Mouse (Mus musculus): ENCODE data around the gene Lmod2. TPM values are rescaled to one million over a fixed set of nuclear protein-coding genes. Genes with fewer than 3 reads are reported as not detected.

Lmod2 gene
- total RNA-seq (2014; rRNA removed) = not detected in 2 replicates
- not detected in 2 replicates for polyA plus RNA-seq (2015; fragmentation: Nextera tagmentation; extraction: Ambion mirVana)

- ATAC-seq = no peak
- TF ChIP-seq CTCF (IDR thresholded peaks at IDR 0.05; ENCODE audit: low read depth) = no peak
- Histone ChIP-seq H3K4me2 (ENCODE audit: low read depth, low read length) (no peak within 1 kb of the TSS), H3K4me1 (ENCODE audit: insufficient read depth, low read length) (no peaks in the 10 kb centered on the region), H3K27me3 (ENCODE audit: insufficient read depth, low read length) (no peaks in the 10 kb centered on the region), H3K4me3 (ENCODE audit: low read length) (no peak within 1 kb of the TSS), H3K27ac (no peak within 1 kb of the TSS), H3K36me3 (ENCODE audit: insufficient read depth, low read length) (no peaks in the 10 kb centered on the region), H3K9me3 (ENCODE audit: low read length) (no peaks in the 10 kb centered on the region), H3K9ac (replicated peaks; ENCODE audit: low read length) (no peak within 1 kb of the TSS)
- no peak for DNase-seq (ENCODE audit: low spot score)
- WGBS = 57% methylated on average over 10 of the region's 10 CpGs
These were observed at the start of gene Lmod2 for GRCm38 (mm10) chr6:24597500-24597899. TSS of gene Lmod2 (plus strand) at chr6:24597762.

- H3K9me3 ChIP-seq (ENCODE audit: low read length) = no peaks in the 10 kb centered on the region
- H3K4me2 ChIP-seq (ENCODE audit: low read depth, low read length) = no peak overlapping the region
- no peaks in the 10 kb centered on the region for H3K27me3 ChIP-seq (ENCODE audit: insufficient read depth, low read length)
- no peak overlapping the region for H3K27ac ChIP-seq
- H3K9ac ChIP-seq (replicated peaks; ENCODE audit: low read length) = no peak overlapping the region
- TF ChIP-seq CTCF (IDR thresholded peaks at IDR 0.05; ENCODE audit: low read depth) = no peak
- 88% methylated on average over 2 of the region's 2 CpGs for WGBS
- no peaks in the 10 kb centered on the region for H3K4me1 ChIP-seq (ENCODE audit: insufficient read depth, low read length)
- no peaks in the 10 kb centered on the region for H3K36me3 ChIP-seq (ENCODE audit: insufficient read depth, low read length)
- ATAC-seq = no peak
- H3K4me3 ChIP-seq (ENCODE audit: low read length) = no peak overlapping the region
- no peak for DNase-seq (ENCODE audit: low spot score)
These were observed 47.8 kb upstream of the Lmod2 start for GRCm38 (mm10) chr6:24549801-24550200.

- H3K9me3 ChIP-seq (ENCODE audit: low read length) = no peaks in the 10 kb centered on the region
- H3K27me3 ChIP-seq (ENCODE audit: insufficient read depth, low read length) = no peaks in the 10 kb centered on the region
- H3K4me3 ChIP-seq (ENCODE audit: low read length) = no peak overlapping the region
- no peak overlapping the region for H3K9ac ChIP-seq (replicated peaks; ENCODE audit: low read length)
- no peaks in the 10 kb centered on the region for H3K4me1 ChIP-seq (ENCODE audit: insufficient read depth, low read length)
- 78% methylated on average over 7 of the region's 7 CpGs for WGBS
- DNase-seq (ENCODE audit: low spot score) (no peak), ATAC-seq (no peak)
- TF ChIP-seq CTCF (IDR thresholded peaks at IDR 0.05; ENCODE audit: low read depth) = no peak
- no peak overlapping the region for H3K27ac ChIP-seq
- H3K36me3 ChIP-seq (ENCODE audit: insufficient read depth, low read length) = no peaks in the 10 kb centered on the region
- no peak overlapping the region for H3K4me2 ChIP-seq (ENCODE audit: low read depth, low read length)
These were observed 45.5 kb upstream of the Lmod2 start for GRCm38 (mm10) chr6:24552046-24552445.

- ATAC-seq = no peak
- WGBS = 73% methylated on average over 11 of the region's 11 CpGs
- no peak overlapping the region for H3K4me3 ChIP-seq (ENCODE audit: low read length)
- no peaks in the 10 kb centered on the region for H3K4me1 ChIP-seq (ENCODE audit: insufficient read depth, low read length)
- no peak for DNase-seq (ENCODE audit: low spot score)
- no peak overlapping the region for H3K9ac ChIP-seq (replicated peaks; ENCODE audit: low read length)
- no peaks in the 10 kb centered on the region for H3K27me3 ChIP-seq (ENCODE audit: insufficient read depth, low read length)
- no peaks in the 10 kb centered on the region for H3K9me3 ChIP-seq (ENCODE audit: low read length)
- no peak overlapping the region for H3K4me2 ChIP-seq (ENCODE audit: low read depth, low read length)
- TF ChIP-seq CTCF (IDR thresholded peaks at IDR 0.05; ENCODE audit: low read depth) = no peak
- H3K27ac ChIP-seq = no peak overlapping the region
- no peaks in the 10 kb centered on the region for H3K36me3 ChIP-seq (ENCODE audit: insufficient read depth, low read length)
These were observed 43.0 kb upstream of the Lmod2 start for GRCm38 (mm10) chr6:24554427-24555086.

- H3K4me3 ChIP-seq (ENCODE audit: low read length) = no peak overlapping the region
- DNase-seq (ENCODE audit: low spot score) (no peak), ATAC-seq (no peak)
- H3K4me1 ChIP-seq (ENCODE audit: insufficient read depth, low read length) = no peaks in the 10 kb centered on the region
- no peak overlapping the region for H3K9ac ChIP-seq (replicated peaks; ENCODE audit: low read length)
- no peak for TF ChIP-seq CTCF (IDR thresholded peaks at IDR 0.05; ENCODE audit: low read depth)
- no peaks in the 10 kb centered on the region for H3K36me3 ChIP-seq (ENCODE audit: insufficient read depth, low read length)
- H3K27me3 ChIP-seq (ENCODE audit: insufficient read depth, low read length) = no peaks in the 10 kb centered on the region
- H3K4me2 ChIP-seq (ENCODE audit: low read depth, low read length) = no peak overlapping the region
- no peak overlapping the region for H3K27ac ChIP-seq
- H3K9me3 ChIP-seq (ENCODE audit: low read length) = no peaks in the 10 kb centered on the region
- 90% methylated on average over 2 of the region's 2 CpGs for WGBS
These were observed 42.1 kb upstream of the Lmod2 start for GRCm38 (mm10) chr6:24555488-24555887.

- H3K36me3 ChIP-seq (ENCODE audit: insufficient read depth, low read length) = no peaks in the 10 kb centered on the region
- no peaks in the 10 kb centered on the region for H3K9me3 ChIP-seq (ENCODE audit: low read length)
- H3K27me3 ChIP-seq (ENCODE audit: insufficient read depth, low read length) = no peaks in the 10 kb centered on the region
- no peak for TF ChIP-seq CTCF (IDR thresholded peaks at IDR 0.05; ENCODE audit: low read depth)
- no peak overlapping the region for H3K4me3 ChIP-seq (ENCODE audit: low read length)
- H3K9ac ChIP-seq (replicated peaks; ENCODE audit: low read length) = no peak overlapping the region
- no peak overlapping the region for H3K4me2 ChIP-seq (ENCODE audit: low read depth, low read length)
- no peaks in the 10 kb centered on the region for H3K4me1 ChIP-seq (ENCODE audit: insufficient read depth, low read length)
- DNase-seq (ENCODE audit: low spot score) (no peak), ATAC-seq (no peak)
- 72% methylated on average over 9 of the region's 9 CpGs for WGBS
- H3K27ac ChIP-seq = no peak overlapping the region
These were observed 33.5 kb upstream of the Lmod2 start for GRCm38 (mm10) chr6:24564081-24564480.

- no peak for ATAC-seq
- Histone ChIP-seq H3K27ac (no peak overlapping the region), H3K9ac (replicated peaks; ENCODE audit: low read length) (no peak overlapping the region), H3K4me3 (ENCODE audit: low read length) (no peak overlapping the region), H3K4me2 (ENCODE audit: low read depth, low read length) (no peak overlapping the region), H3K27me3 (ENCODE audit: insufficient read depth, low read length) (no peaks in the 10 kb centered on the region), H3K36me3 (ENCODE audit: insufficient read depth, low read length) (no peaks in the 10 kb centered on the region), H3K9me3 (ENCODE audit: low read length) (no peaks in the 10 kb centered on the region), H3K4me1 (ENCODE audit: insufficient read depth, low read length) (no peaks in the 10 kb centered on the region)
- 96% methylated on average over 1 of the region's 1 CpGs for WGBS
- no peak for DNase-seq (ENCODE audit: low spot score)
- TF ChIP-seq CTCF (IDR thresholded peaks at IDR 0.05; ENCODE audit: low read depth) = no peak
These were observed 32.7 kb upstream of the Lmod2 start for GRCm38 (mm10) chr6:24564886-24565285.

Measured in hindbrain, postnatal 0 days (tissue).